Mouse (Mus musculus): ENCODE measurements at regions not wholly inside any gene's neighbourhood (a gene's known extent, or its start where the extent isn't known, plus 50 kb on each side); places are given as distances from the start of the nearest gene placed in this dataset.
"Not testable (repeated sequence)": the region's sequence is repeated elsewhere in the genome, so short reads cannot be mapped to it uniquely, and the experiment has no call there.

GRCm38 (mm10) chr13:88459474-88460173, 361.6 kb upstream of the Edil3 start:
- peak; percentile 86 for DNase-seq (ENCODE audit: low read depth)

- DNase-seq (ENCODE audit: low read depth) = no peak
These were observed 331.2 kb upstream of the Edil3 start for GRCm38 (mm10) chr13:88490104-88490503.

- DNase-seq (ENCODE audit: low read depth) = no peak
These were observed 310.3 kb upstream of the Edil3 start for GRCm38 (mm10) chr13:88510850-88511554.

GRCm38 (mm10) chr13:88534796-88535195, 286.5 kb upstream of the Edil3 start:
- DNase-seq (ENCODE audit: low read depth) = no peak

GRCm38 (mm10) chr13:88554504-88554903, 266.8 kb upstream of the Edil3 start:
- DNase-seq (ENCODE audit: low read depth) = peak; percentile 70

GRCm38 (mm10) chr13:88564978-88565377, 256.3 kb upstream of the Edil3 start:
- no peak for DNase-seq (ENCODE audit: low read depth)

GRCm38 (mm10) chr13:88602244-88602643, 219.0 kb upstream of the Edil3 start:
- no peak for DNase-seq (ENCODE audit: low read depth)

GRCm38 (mm10) chr13:88610610-88611009, 210.7 kb upstream of the Edil3 start:
- DNase-seq (ENCODE audit: low read depth) = peak; percentile 8

- peak; percentile 4 for DNase-seq (ENCODE audit: low read depth)
These were observed 208.0 kb upstream of the Edil3 start for GRCm38 (mm10) chr13:88613231-88613630.

GRCm38 (mm10) chr13:88650135-88650534, 171.1 kb upstream of the Edil3 start:
- DNase-seq (ENCODE audit: low read depth) = no peak

- DNase-seq (ENCODE audit: low read depth) = no peak
These were observed 170.2 kb upstream of the Edil3 start for GRCm38 (mm10) chr13:88651036-88651435.

- DNase-seq (ENCODE audit: low read depth) = no peak
These were observed 166.2 kb upstream of the Edil3 start for GRCm38 (mm10) chr13:88655030-88655429.

GRCm38 (mm10) chr13:88675835-88676234, 145.4 kb upstream of the Edil3 start:
- DNase-seq (ENCODE audit: low read depth) = peak; percentile 12

GRCm38 (mm10) chr13:88704526-88704925, 116.7 kb upstream of the Edil3 start:
- no peak for DNase-seq (ENCODE audit: low read depth)

GRCm38 (mm10) chr13:88729626-88730025, 91.6 kb upstream of the Edil3 start:
- DNase-seq (ENCODE audit: low read depth) = not testable (repeated sequence)

GRCm38 (mm10) chr13:88749916-88750315, 71.4 kb upstream of the Edil3 start:
- DNase-seq (ENCODE audit: low read depth) = no peak
